Mouse (Mus musculus): Measurements from ENCODE around the gene Gm12216. TPM values are rescaled to one million over a fixed set of nuclear protein-coding genes. Genes with fewer than 3 reads are reported as not detected.
"Not testable (repeated sequence)": the region's sequence is repeated elsewhere in the genome, so short reads cannot be mapped to it uniquely, and the experiment has no call there.

Gene Gm12216
- polyA plus RNA-seq, 1 experiment from 2014 or later, result 1.9 TPM

DNA sequence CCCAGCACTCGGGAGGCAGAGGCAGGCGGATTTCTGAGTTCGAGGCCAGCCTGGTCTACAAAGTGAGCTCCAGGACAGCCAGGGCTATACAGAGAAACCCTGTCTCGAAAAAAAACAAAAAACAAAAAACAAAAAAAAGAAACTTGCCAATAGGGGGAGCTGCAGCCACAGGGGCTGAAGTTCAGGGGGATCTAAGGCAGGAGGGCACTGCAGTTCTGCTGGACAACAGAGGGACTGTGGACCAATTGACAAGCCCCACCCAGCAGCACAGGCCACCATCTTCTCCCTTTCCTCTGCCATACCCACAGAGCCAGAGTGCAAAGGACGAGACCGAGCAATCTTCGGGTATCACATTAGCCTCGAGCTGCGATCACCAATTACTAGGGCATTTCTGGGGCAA lies 101.0 kb downstream of the Gm12216 start:
- 83% methylated on average over 8 of the region's 9 CpGs for WGBS
- TF ChIP-seq CTCF (IDR thresholded peaks at IDR 0.05; ENCODE audit: low read depth), result peak; percentile 61
- DNase-seq (ENCODE audit: low spot score); H3K9me3 ChIP-seq (ENCODE audit: control insufficient read depth, low read length); H3K9ac ChIP-seq (ENCODE audit: low read length); H3K4me2 ChIP-seq (replicated peaks; ENCODE audit: low read depth); H3K27ac ChIP-seq (replicated peaks); ATAC-seq (ENCODE audit: low FRiP score, low TSS enrichment); H3K4me3 ChIP-seq (ENCODE audit: low read depth, low read length); H3K27me3 ChIP-seq (ENCODE audit: control insufficient read depth, insufficient read depth, low read length); H3K36me3 ChIP-seq (ENCODE audit: control insufficient read depth, insufficient read depth, low read length): not testable (repeated sequence)
- H3K4me1 ChIP-seq (replicated peaks; ENCODE audit: control insufficient read depth, insufficient read depth), result peaks cover 19% of the 10 kb centered on the region

- ATAC-seq (ENCODE audit: low FRiP score, low TSS enrichment), result peak; percentile 46; the same call in 1 of the 2 replicates
- WGBS, result 77% methylated on average over 4 of the region's 4 CpGs
- H3K9ac ChIP-seq (ENCODE audit: low read length), result no peak overlapping the region
- no peak overlapping the region for H3K4me3 ChIP-seq (ENCODE audit: low read depth, low read length)
- peak; percentile 63 for DNase-seq (ENCODE audit: low spot score)
- TF ChIP-seq CTCF (IDR thresholded peaks at IDR 0.05; ENCODE audit: low read depth), result no peak
- TF ChIP-seq EP300 (optimal IDR thresholded peaks at IDR 0.05), result no peak
- H3K36me3 ChIP-seq (ENCODE audit: control insufficient read depth, insufficient read depth, low read length), result no peaks in the 10 kb centered on the region
- no peaks in the 10 kb centered on the region for H3K9me3 ChIP-seq (ENCODE audit: control insufficient read depth, low read length)
- no peaks in the 10 kb centered on the region for H3K27me3 ChIP-seq (ENCODE audit: control insufficient read depth, insufficient read depth, low read length)
- no peak overlapping the region for H3K4me2 ChIP-seq (replicated peaks; ENCODE audit: low read depth)
- peaks cover 19% of the 10 kb centered on the region for H3K4me1 ChIP-seq (replicated peaks; ENCODE audit: control insufficient read depth, insufficient read depth)
- no peak overlapping the region for H3K27ac ChIP-seq (replicated peaks)
These were observed 101.4 kb downstream of the Gm12216 start for GRCm38 (mm10) chr11:53757612-53758011.

DNA sequence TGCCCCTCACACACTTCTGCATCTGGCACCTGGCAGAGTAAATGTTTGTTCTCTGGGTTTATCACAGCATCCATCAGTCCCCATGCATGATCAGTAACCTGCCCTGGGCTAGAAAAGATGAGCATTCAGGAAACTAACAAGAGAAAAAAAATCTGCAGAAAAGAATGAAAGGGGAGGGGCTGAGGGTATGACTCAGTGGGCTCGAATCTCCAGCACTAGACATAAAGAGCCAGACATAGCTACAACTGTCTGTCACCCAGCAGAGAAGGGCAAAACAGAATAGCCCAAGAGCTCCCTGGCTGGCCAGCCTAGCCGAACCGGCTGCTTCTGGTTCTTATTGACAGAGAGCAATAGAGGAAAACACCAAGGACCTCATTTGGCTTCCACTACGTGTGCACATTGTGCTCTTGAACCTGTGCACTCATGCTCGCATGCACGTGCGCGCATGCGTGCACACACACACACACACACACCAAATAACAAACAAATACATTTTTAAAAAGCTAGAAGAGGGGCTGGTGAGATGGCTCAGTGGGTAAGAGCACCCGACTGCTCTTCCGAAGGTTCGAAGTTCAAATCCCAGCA lies 104.0 kb downstream of the Gm12216 start:
- ATAC-seq (ENCODE audit: low FRiP score, low TSS enrichment) (no peak), DNase-seq (ENCODE audit: low spot score) (no peak)
- Histone ChIP-seq H3K4me1 (replicated peaks; ENCODE audit: control insufficient read depth, insufficient read depth) (peaks cover 11% of the 10 kb centered on the region), H3K36me3 (ENCODE audit: control insufficient read depth, insufficient read depth, low read length) (no peaks in the 10 kb centered on the region), H3K4me3 (ENCODE audit: low read depth, low read length) (no peak overlapping the region), H3K4me2 (replicated peaks; ENCODE audit: low read depth) (no peak overlapping the region), H3K9ac (ENCODE audit: low read length) (no peak overlapping the region), H3K9me3 (ENCODE audit: control insufficient read depth, low read length) (no peaks in the 10 kb centered on the region), H3K27me3 (ENCODE audit: control insufficient read depth, insufficient read depth, low read length) (no peaks in the 10 kb centered on the region), H3K27ac (replicated peaks) (no peak overlapping the region)
- WGBS, result 77% methylated on average over 12 of the region's 12 CpGs
- TF ChIP-seq CTCF (IDR thresholded peaks at IDR 0.05; ENCODE audit: low read depth) (no peak), EP300 (optimal IDR thresholded peaks at IDR 0.05) (no peak)

DNA sequence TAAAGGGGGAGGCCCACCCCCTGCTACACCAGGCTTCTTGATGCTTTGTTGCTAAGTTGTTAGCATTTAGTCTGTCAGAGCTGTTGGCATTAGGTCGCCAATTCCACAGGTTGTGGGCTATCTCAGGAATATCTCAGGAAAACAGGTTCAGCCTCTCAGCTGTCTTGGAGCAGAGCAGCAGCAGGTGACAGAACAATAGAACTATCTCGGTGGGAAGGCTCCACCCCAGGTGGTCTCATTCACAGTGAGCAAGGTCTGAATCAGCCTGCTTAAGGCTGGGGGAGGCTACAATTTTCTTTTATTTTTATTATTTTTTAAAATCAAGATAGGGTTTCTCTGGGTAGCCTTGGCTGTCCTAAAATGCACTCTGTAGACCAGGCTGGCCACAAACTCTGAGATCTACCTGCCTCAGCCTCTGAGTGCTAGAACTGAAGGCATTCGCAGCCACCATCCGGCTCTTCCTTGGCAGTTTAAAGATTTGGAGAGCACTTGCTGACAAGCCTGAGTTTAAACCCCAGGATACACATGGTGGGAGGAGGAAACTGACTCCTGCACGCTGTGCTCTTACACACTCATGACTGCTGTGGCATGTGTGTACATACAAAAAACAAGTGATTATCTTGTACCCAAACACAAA lies 109.2 kb downstream of the Gm12216 start:
- 55% methylated on average over 5 of the region's 5 CpGs for WGBS
- Histone ChIP-seq H3K27me3 (ENCODE audit: control insufficient read depth, insufficient read depth, low read length) (no peaks in the 10 kb centered on the region), H3K9me3 (ENCODE audit: control insufficient read depth, low read length) (no peaks in the 10 kb centered on the region), H3K4me3 (ENCODE audit: low read depth, low read length) (no peak overlapping the region), H3K36me3 (ENCODE audit: control insufficient read depth, insufficient read depth, low read length) (no peaks in the 10 kb centered on the region), H3K4me2 (replicated peaks; ENCODE audit: low read depth) (no peak overlapping the region), H3K27ac (replicated peaks) (no peak overlapping the region), H3K9ac (ENCODE audit: low read length) (no peak overlapping the region), H3K4me1 (replicated peaks; ENCODE audit: control insufficient read depth, insufficient read depth) (no peaks in the 10 kb centered on the region)
- DNase-seq (ENCODE audit: low spot score), result no peak
- ATAC-seq (ENCODE audit: low FRiP score, low TSS enrichment), result no peak
- TF ChIP-seq EP300 (optimal IDR thresholded peaks at IDR 0.05) (no peak), CTCF (IDR thresholded peaks at IDR 0.05; ENCODE audit: low read depth) (no peak)

- Histone ChIP-seq H3K4me1 (replicated peaks; ENCODE audit: control insufficient read depth, insufficient read depth) (no peaks in the 10 kb centered on the region), H3K9ac (ENCODE audit: low read length) (no peak overlapping the region), H3K27me3 (ENCODE audit: control insufficient read depth, insufficient read depth, low read length) (no peaks in the 10 kb centered on the region), H3K36me3 (ENCODE audit: control insufficient read depth, insufficient read depth, low read length) (no peaks in the 10 kb centered on the region), H3K27ac (replicated peaks) (no peak overlapping the region), H3K9me3 (ENCODE audit: control insufficient read depth, low read length) (no peaks in the 10 kb centered on the region), H3K4me2 (replicated peaks; ENCODE audit: low read depth) (no peak overlapping the region), H3K4me3 (ENCODE audit: low read depth, low read length) (no peak overlapping the region)
- ATAC-seq (ENCODE audit: low FRiP score, low TSS enrichment), result no peak
- WGBS, result 57% methylated on average over 4 of the region's 4 CpGs
- DNase-seq (ENCODE audit: low spot score), result no peak
- TF ChIP-seq CTCF (IDR thresholded peaks at IDR 0.05; ENCODE audit: low read depth) (no peak), EP300 (optimal IDR thresholded peaks at IDR 0.05) (no peak)
These were observed 109.8 kb downstream of the Gm12216 start for GRCm38 (mm10) chr11:53749306-53749705.

- 85% methylated on average over 6 of the region's 6 CpGs for WGBS
- DNase-seq (ENCODE audit: low spot score), result no peak
These were observed 110.4 kb downstream of the Gm12216 start for GRCm38 (mm10) chr11:53748614-53749013.

More at GRCm38 (mm10) chr11:53748614-53749013, 110.4 kb downstream of the Gm12216 start:
- Histone ChIP-seq H3K4me3 (ENCODE audit: low read depth, low read length) (no peak overlapping the region), H3K9ac (ENCODE audit: low read length) (no peak overlapping the region), H3K36me3 (ENCODE audit: control insufficient read depth, insufficient read depth, low read length) (no peaks in the 10 kb centered on the region), H3K27me3 (ENCODE audit: control insufficient read depth, insufficient read depth, low read length) (no peaks in the 10 kb centered on the region), H3K9me3 (ENCODE audit: control insufficient read depth, low read length) (no peaks in the 10 kb centered on the region), H3K27ac (replicated peaks) (no peak overlapping the region), H3K4me1 (replicated peaks; ENCODE audit: control insufficient read depth, insufficient read depth) (no peaks in the 10 kb centered on the region), H3K4me2 (replicated peaks; ENCODE audit: low read depth) (no peak overlapping the region)
- ATAC-seq (ENCODE audit: low FRiP score, low TSS enrichment), result no peak
- TF ChIP-seq CTCF (IDR thresholded peaks at IDR 0.05; ENCODE audit: low read depth) (no peak), EP300 (optimal IDR thresholded peaks at IDR 0.05) (no peak)
